Mouse (Mus musculus): ENCODE results near the gene Isl2. TPM values are rescaled to one million over a fixed set of nuclear protein-coding genes. Genes with fewer than 3 reads are reported as not detected.

Isl2 gene
- total RNA-seq, 2 experiments from 2014 or later = not detected

- Histone ChIP-seq H3K4me3 (no peak overlapping the region), H3K27ac (no peak overlapping the region)
- DNase-seq = peak; percentile 30
- no peak for TF ChIP-seq CTCF (IDR thresholded peaks at IDR 0.05)
- intact Hi-C loops (cut with DNase I) = no loop called here
Measured at GRCm38 (mm10) chr9:55568466-55569159, 30.1 kb downstream of the Isl2 start.

- intact Hi-C loops (cut with DNase I) = no loop called here
Measured at GRCm38 (mm10) chr9:55571071-55571470, 32.6 kb downstream of the Isl2 start.

GRCm38 (mm10) chr9:55576571-55576970 lies 38.1 kb downstream of the Isl2 start:
- no peak for DNase-seq
- intact Hi-C loops (cut with DNase I) = no loop called here
- no peak for TF ChIP-seq CTCF (IDR thresholded peaks at IDR 0.05)
- no peak overlapping the region for H3K27ac ChIP-seq
- H3K4me3 ChIP-seq = no peak overlapping the region

More at GRCm38 (mm10) chr9:55571071-55571470, 32.6 kb downstream of the Isl2 start:
- no peak for DNase-seq
- no peak overlapping the region for H3K4me3 ChIP-seq
- TF ChIP-seq CTCF (IDR thresholded peaks at IDR 0.05) = no peak
- H3K27ac ChIP-seq = no peak overlapping the region

GRCm38 (mm10) chr9:55581414-55581813 lies 42.9 kb downstream of the Isl2 start:
- no peak for TF ChIP-seq CTCF (IDR thresholded peaks at IDR 0.05)
- DNase-seq = no peak
- Histone ChIP-seq H3K27ac (no peak overlapping the region), H3K4me3 (no peak overlapping the region)
- intact Hi-C loops (cut with DNase I) = no loop called here

- no peak for TF ChIP-seq CTCF (IDR thresholded peaks at IDR 0.05)
- intact Hi-C loops (cut with DNase I) = no loop called here
Measured at GRCm38 (mm10) chr9:55586141-55586540, 47.7 kb downstream of the Isl2 start.

More at GRCm38 (mm10) chr9:55586141-55586540, 47.7 kb downstream of the Isl2 start:
- DNase-seq = no peak
- Histone ChIP-seq H3K4me3 (no peak overlapping the region), H3K27ac (no peak overlapping the region)

Other genes with a start within 250 kb of the Isl2 start
- 1 to 10 TPM in 1 of 2 experiments, under 1 TPM in 1; 0.59 to 1.0 TPM for gene Nrg4, start 211.8 kb upstream of the Isl2 start, total RNA-seq (2021)
- gene Tmem266, start 211.8 kb upstream of the Isl2 start, total RNA-seq (2021) = 1 to 10 TPM in 1 of 2 experiments, under 1 TPM in 1; 0.84 to 3.6 TPM
- gene Etfa, start 26.4 kb upstream of the Isl2 start, total RNA-seq (2021) = 100 to 1,000 TPM; 217 to 370 TPM

Data from gastrocnemius, adult 2 months (tissue).